Mouse (Mus musculus) intestine, postnatal 0 days (tissue): ENCODE data around the gene Dnah1. TPM values are rescaled to one million over a fixed set of nuclear protein-coding genes. Genes with fewer than 3 reads are reported as not detected.
A peak's percentile ranks its signal among the peaks of the same experiment; 100 is the strongest.

Experiments used
- ATAC-seq: fragments of 200-750 bp; cut with Nextera tagmentation; 2 replicates; pipeline ENCODE4 v1.8.0; 2017; ENCODE audit warnings: mild to moderate bottlenecking, moderate TSS enrichment, moderate library complexity
- H3K27ac ChIP-seq: fragments of 300-500 bp; sonication (generic); 2 replicates; pipeline ENCODE4 v1.5.1; 2014; ENCODE audit warnings: mild to moderate bottlenecking, low read depth, low read length, moderate library complexity
- H3K27me3 ChIP-seq: fragments of 300-500 bp; sonication (generic); replicated peaks from 2 replicates; pipeline ENCODE4 v1.6.1; 2014; ENCODE audit warnings: low read length, mixed read lengths; ENCODE audit not compliant: control insufficient read depth, insufficient read depth
- H3K36me3 ChIP-seq: fragments of 300-500 bp; sonication (generic); 2 replicates; pipeline ENCODE4 v1.6.1; 2014; ENCODE audit warnings: mild to moderate bottlenecking, moderate library complexity; ENCODE audit not compliant: control insufficient read depth, insufficient read depth
- H3K4me1 ChIP-seq: fragments of 300-500 bp; sonication (generic); replicated peaks from 2 replicates; pipeline ENCODE4 v1.6.1; 2014; ENCODE audit warnings: antibody characterized with exemption, low read length, mixed read lengths; ENCODE audit not compliant: control insufficient read depth, insufficient read depth
- H3K4me2 ChIP-seq: fragments of 300-500 bp; sonication (generic); replicated peaks from 2 replicates; pipeline ENCODE4 v1.6.1; 2014; ENCODE audit warnings: low read depth, mild to moderate bottlenecking, moderate library complexity
- H3K4me3 ChIP-seq: fragments of 300-500 bp; sonication (generic); 2 replicates; pipeline ENCODE4 v1.5.1; 2014; ENCODE audit warnings: low read depth, low read length
- H3K9ac ChIP-seq: fragments of 300-500 bp; sonication (generic); 2 replicates; pipeline ENCODE4 v1.6.1; 2014; ENCODE audit warnings: mild to moderate bottlenecking, low read depth, low read length
- H3K9me3 ChIP-seq: fragments of 300-500 bp; sonication (generic); 2 replicates; pipeline ENCODE4 v1.6.1; 2016; ENCODE audit warnings: mixed run types; ENCODE audit not compliant: control insufficient read depth
- CTCF ChIP-seq: sonication (generic); IDR thresholded peaks from 2 replicates; pipeline ENCODE4 v1.5.1; 2016; ENCODE audit warnings: low read depth, mild to moderate bottlenecking, control low read depth, antibody characterized with exemption, moderate library complexity
- WGBS: fragments of 180-500 bp; shearing (Covaris S2); extraction: QIAGEN DNeasy Blood & Tissue Kit; methylation state at CpG from one replicate; pipeline ENCODE4 v1.1.7; 2014; 5-methylcytosine and 5-hydroxymethylcytosine counted together
- polyA plus RNA-seq: library from polyadenylated mRNA; unstranded; fragments of >200 nt; fragmentation: Nextera tagmentation; extraction: Ambion mirVana; gene quantifications from 2 replicates; pipeline ENCODE4 v1.2.1, GENCODE M21; 2015

Gene Dnah1
- polyA plus RNA-seq, 1 experiment from 2014 or later: 0.57 TPM

- WGBS: 15% methylated on average over 11 of the region's 11 CpGs
- peak; percentile 96 for TF ChIP-seq CTCF
- no peak overlapping the region for H3K27ac ChIP-seq
Observed at GRCm38 (mm10) chr14:31233996-31234591, 89.6 kb downstream of the Dnah1 start.

DNA sequence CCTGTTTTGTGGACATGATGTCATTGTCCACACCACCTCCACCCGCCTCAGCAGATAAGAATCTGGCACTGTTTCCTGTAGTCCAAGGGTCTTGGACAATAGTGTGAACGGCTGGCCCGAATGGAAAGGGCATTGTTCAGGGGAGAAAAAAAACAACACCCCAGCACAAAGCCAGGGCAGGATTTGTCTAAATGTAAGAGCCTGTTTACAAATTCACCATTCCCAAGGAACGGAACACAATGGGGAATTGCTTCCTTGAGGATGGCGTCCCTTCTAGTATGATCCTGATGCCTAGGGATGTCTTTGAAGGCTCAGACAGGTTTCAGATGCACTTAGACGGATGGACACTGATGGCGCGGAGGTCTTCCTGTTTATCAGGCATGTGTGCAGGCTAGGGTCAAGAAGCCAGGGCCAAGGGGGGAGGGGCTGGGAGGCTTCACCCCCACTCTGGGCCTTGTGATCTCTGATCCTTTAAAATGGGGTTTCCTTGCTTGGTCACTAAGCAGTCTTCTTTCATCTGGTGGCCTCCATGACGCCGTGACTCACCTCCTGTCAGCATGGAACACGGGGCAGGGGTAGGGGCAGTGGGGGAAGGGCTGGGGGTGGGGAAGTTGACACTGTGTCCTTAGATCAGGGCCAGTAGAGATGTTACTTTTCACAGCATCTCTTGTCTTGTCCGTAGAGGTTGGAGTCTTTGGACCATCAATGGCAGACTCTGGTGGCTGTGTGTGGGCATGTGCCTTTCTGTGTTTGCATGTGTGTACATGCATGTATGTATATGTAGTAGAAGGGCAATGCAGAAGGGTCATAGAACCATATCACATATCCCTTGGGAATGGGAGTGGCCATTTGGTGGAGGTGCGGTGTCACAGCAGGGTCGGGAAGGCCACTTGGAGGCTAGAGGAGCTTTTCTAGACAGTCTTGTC is 90.4 kb downstream of the Dnah1 start:
- TF ChIP-seq CTCF: no peak
- Histone ChIP-seq H3K27me3 (no peaks in the 10 kb centered on the region), H3K36me3 (peaks cover 6% of the 10 kb centered on the region; the same call in 1 of the 2 replicates), H3K4me2 (no peak overlapping the region), H3K9ac (no peak overlapping the region), H3K9me3 (no peaks in the 10 kb centered on the region), H3K27ac (peak overlapping the region; percentile 21; the same call in 1 of the 2 replicates), H3K4me1 (no peaks in the 10 kb centered on the region), H3K4me3 (no peak overlapping the region)
- ATAC-seq: no peak
- 70% methylated on average over 14 of the region's 14 CpGs for WGBS

More at GRCm38 (mm10) chr14:31233996-31234591, 89.6 kb downstream of the Dnah1 start:
- no peak for ATAC-seq
- Histone ChIP-seq H3K4me3 (no peak overlapping the region), H3K9ac (no peak overlapping the region), H3K9me3 (no peaks in the 10 kb centered on the region), H3K36me3 (peaks cover 6% of the 10 kb centered on the region; the same call in 1 of the 2 replicates), H3K4me2 (no peak overlapping the region), H3K4me1 (no peaks in the 10 kb centered on the region), H3K27me3 (no peaks in the 10 kb centered on the region)

DNA sequence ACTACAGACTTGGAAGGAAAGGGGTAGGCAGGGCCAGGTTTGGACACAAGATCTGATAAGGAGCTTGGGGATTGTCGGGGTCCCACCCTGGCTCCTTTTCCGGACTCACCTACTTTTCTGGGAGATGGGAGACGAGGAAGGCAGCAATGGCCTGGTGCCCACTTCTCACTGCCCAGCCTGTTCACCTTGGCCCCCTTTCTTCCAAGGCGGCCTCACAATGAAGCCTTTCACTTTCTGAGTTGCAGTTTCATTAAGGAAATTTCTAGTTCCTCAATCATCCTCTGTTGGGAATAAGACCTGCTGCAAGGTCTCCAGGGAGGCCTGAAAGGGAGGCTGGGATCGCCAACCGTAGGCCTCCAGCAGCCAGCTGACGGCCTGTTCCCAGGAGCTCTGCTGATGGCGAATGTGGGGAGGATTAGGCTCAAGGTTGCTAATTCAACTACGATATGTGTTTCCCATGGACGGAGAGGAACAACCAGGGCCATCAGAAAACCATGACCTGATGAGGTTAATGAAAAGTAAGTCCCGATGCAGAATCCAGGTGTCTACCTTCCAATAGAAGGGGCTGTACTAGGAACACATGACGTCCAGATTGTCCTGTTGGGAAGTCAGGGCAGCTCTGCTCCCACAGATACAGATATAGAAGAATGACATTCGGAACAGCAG is 91.2 kb downstream of the Dnah1 start:
- H3K27me3 ChIP-seq: no peaks in the 10 kb centered on the region
- TF ChIP-seq CTCF: no peak
- ATAC-seq: no peak
- no peak overlapping the region for H3K9ac ChIP-seq
- no peak overlapping the region for H3K27ac ChIP-seq
- H3K4me2 ChIP-seq: no peak overlapping the region
- peaks cover under 1% of the 10 kb centered on the region; the same call in 1 of the 2 replicates for H3K36me3 ChIP-seq
- no peaks in the 10 kb centered on the region for H3K4me1 ChIP-seq
- no peaks in the 10 kb centered on the region for H3K9me3 ChIP-seq
- no peak overlapping the region for H3K4me3 ChIP-seq
- 77% methylated on average over 13 of the region's 13 CpGs for WGBS

DNA sequence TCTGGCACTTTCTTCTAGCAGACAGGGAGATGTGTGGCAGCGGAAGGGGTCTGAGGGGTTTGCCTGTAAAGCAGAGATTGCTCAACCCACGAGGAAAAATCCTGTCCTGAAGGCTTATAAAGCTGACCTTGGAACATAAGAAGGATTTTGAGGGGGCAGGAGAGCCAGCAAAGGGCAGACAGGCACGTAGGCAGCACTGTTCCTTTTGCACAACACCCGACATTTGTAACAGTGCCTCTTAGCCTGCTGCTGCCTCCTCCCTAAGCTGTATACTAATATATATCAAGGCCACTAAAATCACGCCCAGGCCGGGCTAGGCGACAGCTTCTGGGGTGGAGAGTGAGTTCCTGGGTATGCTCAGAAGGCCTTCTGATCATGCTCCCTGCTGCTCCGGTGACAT is 93.3 kb downstream of the Dnah1 start:
- Histone ChIP-seq H3K9ac (no peak overlapping the region), H3K4me2 (no peak overlapping the region), H3K36me3 (no peaks in the 10 kb centered on the region), H3K27me3 (no peaks in the 10 kb centered on the region), H3K4me1 (no peaks in the 10 kb centered on the region), H3K27ac (no peak overlapping the region), H3K4me3 (no peak overlapping the region), H3K9me3 (no peaks in the 10 kb centered on the region)
- WGBS: 60% methylated on average over 8 of the region's 8 CpGs
- no peak for TF ChIP-seq CTCF
- no peak for ATAC-seq

DNA sequence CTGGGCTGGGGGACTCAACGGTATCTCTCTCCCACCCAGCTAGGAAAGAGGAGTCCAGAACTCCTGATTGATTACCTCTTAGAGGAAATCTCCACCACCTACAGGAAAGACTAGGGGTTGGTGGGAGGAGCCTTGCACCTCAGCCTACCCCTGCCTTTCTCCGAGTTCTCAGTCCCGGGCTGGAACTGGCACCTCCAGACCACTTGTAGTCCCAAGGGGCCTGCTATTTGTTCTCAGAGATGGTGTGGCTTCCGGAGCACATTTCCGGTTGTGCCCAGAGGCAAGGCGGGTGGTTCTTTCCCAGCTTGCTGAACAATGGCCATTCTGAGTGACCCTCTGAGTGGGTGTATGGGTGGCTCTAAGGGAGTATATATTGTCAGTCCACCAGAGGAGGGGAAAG is 95.5 kb downstream of the Dnah1 start:
- Histone ChIP-seq H3K27ac (no peak overlapping the region), H3K36me3 (no peaks in the 10 kb centered on the region), H3K27me3 (no peaks in the 10 kb centered on the region), H3K4me1 (no peaks in the 10 kb centered on the region), H3K9me3 (no peaks in the 10 kb centered on the region), H3K9ac (no peak overlapping the region), H3K4me2 (no peak overlapping the region), H3K4me3 (no peak overlapping the region)
- no peak for TF ChIP-seq CTCF
- WGBS: 59% methylated on average over 6 of the region's 6 CpGs
- ATAC-seq: no peak

- H3K27ac ChIP-seq: no peak overlapping the region
- H3K9ac ChIP-seq: no peak overlapping the region
- H3K36me3 ChIP-seq: no peaks in the 10 kb centered on the region
- no peak for TF ChIP-seq CTCF
- ATAC-seq: no peak
- H3K4me1 ChIP-seq: no peaks in the 10 kb centered on the region
- H3K4me2 ChIP-seq: no peak overlapping the region
- H3K27me3 ChIP-seq: no peaks in the 10 kb centered on the region
- H3K9me3 ChIP-seq: no peaks in the 10 kb centered on the region
- H3K4me3 ChIP-seq: no peak overlapping the region
- 58% methylated on average over 4 of the region's 4 CpGs for WGBS
Observed at GRCm38 (mm10) chr14:31226978-31227377, 96.7 kb downstream of the Dnah1 start.
